Comparison of ENCODE assay signal across 8 mouse cellular contexts in the genomic region with DNA sequence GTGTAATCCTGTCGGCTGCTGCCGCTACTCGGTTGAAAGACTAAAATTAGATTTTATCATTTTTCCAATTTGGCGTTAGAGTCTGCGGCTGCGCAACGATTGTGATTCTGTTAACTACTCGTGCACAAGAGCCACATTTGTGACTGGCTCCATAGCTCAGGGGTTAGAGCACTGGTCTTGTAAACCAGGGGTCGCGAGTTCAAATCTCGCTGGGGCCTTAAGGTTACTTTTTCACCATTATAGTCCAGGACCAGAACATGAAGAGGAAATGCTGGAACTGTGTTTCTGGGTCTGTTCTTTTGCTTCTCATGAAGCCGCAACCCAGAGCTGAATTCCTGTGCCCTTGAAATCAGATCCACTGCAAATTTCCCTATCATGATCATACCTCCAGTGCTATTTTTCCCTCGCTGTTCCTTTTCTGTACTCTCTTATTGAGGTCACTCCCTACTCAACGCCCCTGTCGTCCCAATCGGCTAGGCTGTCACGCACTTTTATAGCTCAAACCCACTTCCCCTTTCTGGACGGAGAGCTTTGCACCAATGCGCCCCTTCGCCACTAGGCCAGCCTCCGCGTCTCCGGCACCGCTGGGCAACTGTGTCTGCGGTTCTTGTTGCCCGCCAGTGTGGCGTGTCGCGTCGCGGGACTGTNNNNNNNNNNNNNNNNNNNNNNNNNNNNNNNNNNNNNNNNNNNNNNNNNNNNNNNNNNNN. TPM values are rescaled to one million over a fixed set of nuclear protein-coding genes. Genes with fewer than 3 reads are reported as not detected.
DNase-seq lines count a peak whose midpoint lies in the region; ATAC-seq and TF ChIP-seq lines count a peak whose summit lies in the region.

No protein-coding gene starts in this region.

- TF ChIP-seq CTCF in bone marrow, adult 2 months (IDR thresholded peaks at IDR 0.05; ENCODE audit: control insufficient read depth, insufficient read depth, low read length) = peak; percentile 35; the same call in 1 of the 2 replicates
- no peak; the same call in 1 of the 2 replicates for TF ChIP-seq CTCF in midbrain, postnatal 0 days (IDR thresholded peaks at IDR 0.05)

- peak; percentile 94 for DNase-seq in A20 (ENCODE audit: low read depth, low spot score)
- peak; percentile 89 for DNase-seq in embryonic facial prominence, embryonic 14.5 days (ENCODE audit: low spot score)
- DNase-seq in heart, adult 9 months (ENCODE audit: low spot score in 2 of 2) = peak; percentile 81 to 93
- DNase-seq in midbrain, postnatal 0 days (ENCODE audit: low spot score) = peak; percentile 85
- peak; percentile 72 to 77 for DNase-seq in spleen, postnatal 14 days (ENCODE audit: low spot score in 2 of 2)

- peak overlapping the region; percentile 75 for H3K4me2 ChIP-seq in embryonic facial prominence, embryonic 14.5 days (ENCODE audit: low read depth, low read length)
- H3K4me2 ChIP-seq in kidney, embryonic 14.5 days (replicated peaks; ENCODE audit: low read depth, low read length) = peak overlapping the region; percentile 76
- peak overlapping the region; percentile 83 for H3K4me2 ChIP-seq in limb, embryonic 15.5 days
- peak overlapping the region; percentile 89 for H3K4me2 ChIP-seq in midbrain, postnatal 0 days (ENCODE audit: low read depth, low read length, poor library complexity, severe bottlenecking)

- peak overlapping the region; percentile 66 for H3K9ac ChIP-seq in embryonic facial prominence, embryonic 14.5 days (ENCODE audit: low read depth, low read length)
- H3K9ac ChIP-seq in kidney, embryonic 14.5 days (ENCODE audit: low read depth, low read length) = peak overlapping the region; percentile 44
- H3K9ac ChIP-seq in limb, embryonic 15.5 days = 0 out of 2 replicates have a peak overlapping the region, but pooled peaks have one; percentile 35
- peak overlapping the region; percentile 50 for H3K9ac ChIP-seq in midbrain, postnatal 0 days (replicated peaks; ENCODE audit: low read length, poor library complexity, severe bottlenecking)

- H3K27me3 ChIP-seq in embryonic facial prominence, embryonic 14.5 days (replicated peaks; ENCODE audit: control insufficient read depth, insufficient read depth, low read length) = peaks cover 6% of the 10 kb centered on the region; the same call in 1 of the 2 replicates
- H3K27me3 ChIP-seq in kidney, embryonic 14.5 days (ENCODE audit: control insufficient read depth, insufficient read depth, low read length) = no peaks in the 10 kb centered on the region
- no peaks in the 10 kb centered on the region; the same call in 1 of the 2 replicates for H3K27me3 ChIP-seq in limb, embryonic 15.5 days
- no peaks in the 10 kb centered on the region for H3K27me3 ChIP-seq in midbrain, postnatal 0 days (ENCODE audit: insufficient read depth, low read length)

- H3K9me3 ChIP-seq in embryonic facial prominence, embryonic 14.5 days (ENCODE audit: control insufficient read depth, low read length) = no peaks in the 10 kb centered on the region
- peaks cover 6% of the 10 kb centered on the region; the same call in 1 of the 2 replicates for H3K9me3 ChIP-seq in kidney, embryonic 14.5 days (ENCODE audit: control insufficient read depth, low read length)
- H3K9me3 ChIP-seq in limb, embryonic 15.5 days = no peaks in the 10 kb centered on the region
- no peaks in the 10 kb centered on the region for H3K9me3 ChIP-seq in midbrain, postnatal 0 days (ENCODE audit: low read length)

- peak; percentile 48; the same call in 1 of the 2 replicates for TF ChIP-seq POLR2A in bone marrow, adult 2 months (IDR thresholded peaks at IDR 0.05; ENCODE audit: borderline replicate concordance, control insufficient read depth, low read depth, low read length)

- peak overlapping the region; percentile 18 for H3K27ac ChIP-seq in bone marrow, adult 2 months (ENCODE audit: control insufficient read depth, insufficient read depth, low read depth, low read length, poor library complexity)
- no peak overlapping the region for H3K27ac ChIP-seq in embryonic facial prominence, embryonic 14.5 days (replicated peaks; ENCODE audit: low read depth, low read length)
- no peak overlapping the region for H3K27ac ChIP-seq in kidney, embryonic 14.5 days (ENCODE audit: low read depth, low read length)
- peak overlapping the region; percentile 34; the same call in 1 of the 2 replicates for H3K27ac ChIP-seq in limb, embryonic 15.5 days
- H3K27ac ChIP-seq in midbrain, postnatal 0 days (ENCODE audit: low read depth, low read length) = peak overlapping the region; percentile 52; the same call in 1 of the 2 replicates

- ATAC-seq in embryonic facial prominence, embryonic 14.5 days (ENCODE audit: low read depth) = peak; percentile 64
- peak; percentile 53 for ATAC-seq in kidney, embryonic 14.5 days (ENCODE audit: low FRiP score, low TSS enrichment)
- peak; percentile 53; the same call in 1 of the 2 replicates for ATAC-seq in limb, embryonic 15.5 days (ENCODE audit: insufficient number of reproducible peaks, low FRiP score, low TSS enrichment, low read depth)
- ATAC-seq in midbrain, postnatal 0 days (ENCODE audit: low FRiP score) = peak; percentile 46

- H3K4me1 ChIP-seq in bone marrow, adult 2 months (ENCODE audit: control insufficient read depth, insufficient read depth, low read length) = no peaks in the 10 kb centered on the region; the same call in 1 of the 2 replicates
- peaks cover 12% of the 10 kb centered on the region for H3K4me1 ChIP-seq in embryonic facial prominence, embryonic 14.5 days (ENCODE audit: control insufficient read depth, insufficient read depth, low read length)
- H3K4me1 ChIP-seq in kidney, embryonic 14.5 days (ENCODE audit: control insufficient read depth, insufficient read depth, low read length) = peaks cover 11% of the 10 kb centered on the region; the same call in 1 of the 2 replicates
- H3K4me1 ChIP-seq in limb, embryonic 15.5 days = peaks cover 34% of the 10 kb centered on the region
- H3K4me1 ChIP-seq in midbrain, postnatal 0 days (ENCODE audit: insufficient read depth, low read length) = peaks cover 6% of the 10 kb centered on the region; the same call in 1 of the 2 replicates

- H3K4me3 ChIP-seq in bone marrow, adult 2 months (replicated peaks; ENCODE audit: control insufficient read depth, low read depth, low read length) = peak overlapping the region; percentile 70
- H3K4me3 ChIP-seq in embryonic facial prominence, embryonic 14.5 days (ENCODE audit: low read depth, low read length) = peak overlapping the region; percentile 61
- peak overlapping the region; percentile 56 for H3K4me3 ChIP-seq in kidney, embryonic 14.5 days (ENCODE audit: low read length)
- peak overlapping the region; percentile 60 for H3K4me3 ChIP-seq in limb, embryonic 15.5 days
- peak overlapping the region; percentile 52 for H3K4me3 ChIP-seq in midbrain, postnatal 0 days (ENCODE audit: low read depth, low read length)

- WGBS in bone marrow, adult 2 months = under 1% methylated on average over 31 of the region's 31 CpGs
- WGBS in embryonic facial prominence, embryonic 14.5 days = under 1% methylated on average over 31 of the region's 31 CpGs
- WGBS in kidney, embryonic 14.5 days = under 1% methylated on average over 31 of the region's 31 CpGs
- WGBS in limb, embryonic 15.5 days = under 1% methylated on average over 31 of the region's 31 CpGs
- WGBS in midbrain, postnatal 0 days = under 1% methylated on average over 31 of the region's 31 CpGs

- H3K36me3 ChIP-seq in embryonic facial prominence, embryonic 14.5 days (ENCODE audit: control insufficient read depth, insufficient read depth, low read length) = no peaks in the 10 kb centered on the region
- H3K36me3 ChIP-seq in kidney, embryonic 14.5 days (ENCODE audit: control insufficient read depth, insufficient read depth, low read length) = no peaks in the 10 kb centered on the region
- no peaks in the 10 kb centered on the region for H3K36me3 ChIP-seq in limb, embryonic 15.5 days
- no peaks in the 10 kb centered on the region for H3K36me3 ChIP-seq in midbrain, postnatal 0 days (ENCODE audit: insufficient read depth, low read length)

RNA-seq across cellular contexts. Expression of gene Irgm1, which starts 17.9 kb away (rescaled TPM):
- 15.8 and 21.3 TPM in 2 replicates for polyA plus RNA-seq in bone marrow, adult 2 months (2011; ENCODE audit: insufficient read depth, insufficient read length, low replicate concordance, missing spikeins)
- polyA plus RNA-seq in embryonic facial prominence, embryonic 14.5 days (2014; fragmentation: Nextera tagmentation; extraction: Ambion mirVana) = 6.9 and 7.6 TPM in 2 replicates
- 11.7 and 13.2 TPM in 2 replicates for polyA plus RNA-seq in kidney, embryonic 14.5 days (2014; fragmentation: Nextera tagmentation; extraction: Ambion mirVana)
- polyA plus RNA-seq in limb, embryonic 15.5 days (2015; fragmentation: Nextera tagmentation; extraction: Ambion mirVana) = 7.1 and 7.3 TPM in 2 replicates
- total RNA-seq in midbrain, postnatal 0 days (2014; rRNA removed) = 6.2 and 7.6 TPM in 2 replicates
- 4.9 and 5.8 TPM in 2 replicates for polyA plus RNA-seq in midbrain, postnatal 0 days (2015; fragmentation: Nextera tagmentation; extraction: Ambion mirVana)

RNA-seq across cellular contexts. Expression of gene Gm12184, which starts 27.2 kb away (rescaled TPM):
- polyA plus RNA-seq in bone marrow, adult 2 months (2011; ENCODE audit: insufficient read depth, insufficient read length, low replicate concordance, missing spikeins) = 43.1 and 76.8 TPM in 2 replicates
- polyA plus RNA-seq in embryonic facial prominence, embryonic 14.5 days (2014; fragmentation: Nextera tagmentation; extraction: Ambion mirVana) = 3.4 and 4.6 TPM in 2 replicates
- polyA plus RNA-seq in kidney, embryonic 14.5 days (2014; fragmentation: Nextera tagmentation; extraction: Ambion mirVana) = 5.6 and 7.6 TPM in 2 replicates
- 2.0 and 3.0 TPM in 2 replicates for polyA plus RNA-seq in limb, embryonic 15.5 days (2015; fragmentation: Nextera tagmentation; extraction: Ambion mirVana)
- total RNA-seq in midbrain, postnatal 0 days (2014; rRNA removed) = 4.3 and 8.2 TPM in 2 replicates
- 2.4 and 3.0 TPM in 2 replicates for polyA plus RNA-seq in midbrain, postnatal 0 days (2015; fragmentation: Nextera tagmentation; extraction: Ambion mirVana)

RNA-seq across cellular contexts. Expression of gene Trim7, which starts 27.7 kb away (rescaled TPM):
- polyA plus RNA-seq in bone marrow, adult 2 months (2011; ENCODE audit: insufficient read depth, insufficient read length, low replicate concordance, missing spikeins) = 8.4 and 14.4 TPM in 2 replicates
- polyA plus RNA-seq in embryonic facial prominence, embryonic 14.5 days (2014; fragmentation: Nextera tagmentation; extraction: Ambion mirVana) = 1.3 TPM in 2 replicates
- polyA plus RNA-seq in kidney, embryonic 14.5 days (2014; fragmentation: Nextera tagmentation; extraction: Ambion mirVana) = 1.3 and 2.9 TPM in 2 replicates
- 2.0 and 2.8 TPM in 2 replicates for polyA plus RNA-seq in limb, embryonic 15.5 days (2015; fragmentation: Nextera tagmentation; extraction: Ambion mirVana)
- 7.7 and 8.6 TPM in 2 replicates for total RNA-seq in midbrain, postnatal 0 days (2014; rRNA removed)
- 3.4 and 3.7 TPM in 2 replicates for polyA plus RNA-seq in midbrain, postnatal 0 days (2015; fragmentation: Nextera tagmentation; extraction: Ambion mirVana)

RNA-seq across cellular contexts. Expression of gene Trim41, which starts 36.5 kb away (rescaled TPM):
- polyA plus RNA-seq in bone marrow, adult 2 months (2011; ENCODE audit: insufficient read depth, insufficient read length, low replicate concordance, missing spikeins) = 39.7 and 51.0 TPM in 2 replicates
- 5.2 and 5.3 TPM in 2 replicates for polyA plus RNA-seq in embryonic facial prominence, embryonic 14.5 days (2014; fragmentation: Nextera tagmentation; extraction: Ambion mirVana)
- 5.8 and 6.1 TPM in 2 replicates for polyA plus RNA-seq in kidney, embryonic 14.5 days (2014; fragmentation: Nextera tagmentation; extraction: Ambion mirVana)
- polyA plus RNA-seq in limb, embryonic 15.5 days (2015; fragmentation: Nextera tagmentation; extraction: Ambion mirVana) = 5.6 and 7.8 TPM in 2 replicates
- 38.9 and 41.5 TPM in 2 replicates for total RNA-seq in midbrain, postnatal 0 days (2014; rRNA removed)
- polyA plus RNA-seq in midbrain, postnatal 0 days (2015; fragmentation: Nextera tagmentation; extraction: Ambion mirVana) = 5.0 and 5.1 TPM in 2 replicates

RNA-seq across cellular contexts. Expression of gene Gm5431, which starts 48.4 kb away (rescaled TPM):
- polyA plus RNA-seq in bone marrow, adult 2 months (2011; ENCODE audit: insufficient read depth, insufficient read length, low replicate concordance, missing spikeins) = 2.0 TPM in 1 of 2 replicates, not detected in the other
- 0.36 and 0.56 TPM in 2 replicates for polyA plus RNA-seq in embryonic facial prominence, embryonic 14.5 days (2014; fragmentation: Nextera tagmentation; extraction: Ambion mirVana)
- 0.15 and 0.23 TPM in 2 replicates for polyA plus RNA-seq in kidney, embryonic 14.5 days (2014; fragmentation: Nextera tagmentation; extraction: Ambion mirVana)
- polyA plus RNA-seq in limb, embryonic 15.5 days (2015; fragmentation: Nextera tagmentation; extraction: Ambion mirVana) = 0.33 and 0.36 TPM in 2 replicates
- 0.60 and 1.5 TPM in 2 replicates for total RNA-seq in midbrain, postnatal 0 days (2014; rRNA removed)
- polyA plus RNA-seq in midbrain, postnatal 0 days (2015; fragmentation: Nextera tagmentation; extraction: Ambion mirVana) = 0.12 and 0.27 TPM in 2 replicates

Comparison
In these comparisons a context has a peak if more than half of its experiments do, and no peak if none do; other contexts are left out.
1. H3K27ac ChIP-seq: peak in bone marrow, adult 2 months (single experiment), limb, embryonic 15.5 days (single experiment) and midbrain, postnatal 0 days (single experiment); none in embryonic facial prominence, embryonic 14.5 days (single experiment) and kidney, embryonic 14.5 days (single experiment).
2. Peak in every context shown above with its lines, with median percentiles within 50 percentile points of each other: DNase-seq, H3K4me3 ChIP-seq, ATAC-seq, H3K4me2 ChIP-seq and H3K9ac ChIP-seq.